Mouse (Mus musculus) natural killer cell, adult 2 months (primary cell): ENCODE measurements at regions not wholly inside any gene's neighbourhood (a gene's known extent, or its start where the extent isn't known, plus 50 kb on each side); places are given as distances from the start of the nearest gene placed in this dataset.

ENCODE experiments used
- DNase-seq, 2 experiments: peaks; one replicate each; pipeline ENCODE4 v3.0.0; 2022; ENCODE audit warnings: low spot score in 2 of 2

DNA sequence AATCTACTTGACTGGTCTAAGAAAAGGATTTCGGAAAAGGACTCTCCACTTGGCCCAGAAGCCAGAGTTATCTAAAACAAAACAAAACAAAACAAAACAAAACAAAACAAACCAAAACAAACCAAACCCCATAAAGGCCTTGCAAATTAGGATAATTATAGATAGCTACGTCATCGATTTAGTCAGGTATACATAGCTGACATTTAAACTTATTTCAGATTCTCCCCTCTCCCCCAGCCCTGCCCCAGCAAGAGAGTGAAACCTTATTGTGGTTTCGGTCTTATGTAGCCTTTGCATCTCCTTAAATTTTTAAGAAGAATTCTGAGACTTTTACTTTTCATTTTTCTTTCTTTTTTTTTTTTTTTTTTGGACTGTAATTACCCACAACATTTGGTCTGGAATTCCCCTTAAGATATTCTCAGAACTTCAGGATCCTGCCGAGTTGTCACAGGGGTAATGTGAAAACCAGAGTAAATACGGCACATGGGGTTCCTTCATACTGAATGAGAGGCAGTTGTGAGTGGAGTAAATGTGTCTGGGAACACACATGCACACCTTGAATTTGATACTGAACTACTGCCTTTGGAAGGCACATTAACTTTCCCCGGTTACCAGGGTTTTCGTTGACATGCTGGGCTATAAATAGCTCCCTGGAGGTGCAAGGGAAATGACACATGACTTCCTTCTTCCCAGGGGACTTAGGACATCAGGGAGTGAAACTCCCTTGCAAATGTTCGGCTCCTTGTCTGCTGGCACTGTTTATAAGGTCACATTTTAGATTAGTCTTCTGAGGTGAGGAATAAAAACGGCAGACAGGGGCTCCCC, 94.8 kb upstream of the Rap1b start:
- DNase-seq = no peak

DNA sequence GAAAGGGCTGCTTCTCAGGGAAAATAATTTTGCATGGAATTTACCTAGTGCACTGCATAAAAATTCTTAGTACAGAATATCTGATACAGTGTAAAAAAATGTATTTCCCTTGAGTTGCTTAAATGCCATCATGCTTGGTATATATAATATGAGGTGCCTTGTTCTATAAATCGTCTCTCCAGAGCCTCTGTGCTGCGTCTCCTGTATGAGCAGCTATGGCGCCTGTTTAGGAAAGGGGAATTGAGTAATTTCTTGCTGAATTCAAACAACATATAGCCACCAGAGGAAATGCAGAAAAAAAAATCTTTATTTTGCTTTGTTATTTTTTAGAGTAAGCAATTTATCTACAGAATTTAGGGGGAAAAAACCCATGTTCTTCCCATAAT, 95.4 kb upstream of the Rap1b start:
- no peak for DNase-seq

DNA sequence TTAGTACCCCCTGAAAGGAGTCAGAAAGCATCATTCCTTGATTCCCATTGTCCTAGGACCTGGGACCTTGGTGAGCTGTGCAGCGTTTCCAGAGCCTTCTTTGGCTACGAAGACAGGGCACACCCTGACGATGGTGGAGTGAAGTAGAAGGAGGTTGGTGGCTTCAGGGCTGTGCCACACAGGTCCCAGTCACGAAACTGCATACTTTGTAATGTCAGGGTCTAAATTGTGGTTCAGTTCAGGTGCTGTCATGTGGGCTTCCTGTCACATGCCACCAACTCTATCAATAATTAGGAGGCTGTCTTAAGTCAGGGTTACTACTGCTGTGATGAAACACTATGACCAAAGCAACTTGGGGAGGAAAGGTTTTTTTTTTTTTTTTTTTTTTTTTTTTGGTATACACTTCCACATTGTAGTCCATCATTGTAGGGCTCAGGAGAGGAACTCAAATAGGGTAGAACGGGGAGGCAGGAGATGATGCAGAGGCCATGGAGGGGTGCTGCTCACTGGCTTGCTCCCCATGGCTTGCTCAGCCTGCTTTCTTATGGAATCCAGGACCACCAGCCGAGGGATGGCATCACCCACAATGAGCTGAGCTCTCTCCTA, 98.0 kb upstream of the Rap1b start:
- DNase-seq = peak in 1 of 2 experiments; percentile 58

DNA sequence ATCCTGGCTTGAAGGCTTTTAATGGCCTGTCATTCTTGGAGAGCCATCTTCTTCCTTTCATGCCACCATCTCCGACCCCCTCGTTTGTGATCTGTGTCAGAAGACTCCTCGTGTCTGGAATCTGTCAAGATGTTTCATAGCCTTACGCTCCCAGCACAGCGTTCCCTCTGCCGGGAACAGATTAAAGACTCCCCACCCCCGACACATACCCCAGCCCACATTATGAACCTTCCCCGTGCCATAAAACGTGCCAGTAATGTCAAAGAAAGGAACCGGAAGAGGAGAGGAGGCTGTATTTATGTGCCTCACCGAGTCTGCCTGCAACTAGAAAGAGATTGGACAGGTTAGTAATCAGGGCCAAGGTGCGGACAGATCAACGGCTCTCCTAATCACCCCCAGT, 101.4 kb upstream of the Rap1b start:
- no peak for DNase-seq

DNA sequence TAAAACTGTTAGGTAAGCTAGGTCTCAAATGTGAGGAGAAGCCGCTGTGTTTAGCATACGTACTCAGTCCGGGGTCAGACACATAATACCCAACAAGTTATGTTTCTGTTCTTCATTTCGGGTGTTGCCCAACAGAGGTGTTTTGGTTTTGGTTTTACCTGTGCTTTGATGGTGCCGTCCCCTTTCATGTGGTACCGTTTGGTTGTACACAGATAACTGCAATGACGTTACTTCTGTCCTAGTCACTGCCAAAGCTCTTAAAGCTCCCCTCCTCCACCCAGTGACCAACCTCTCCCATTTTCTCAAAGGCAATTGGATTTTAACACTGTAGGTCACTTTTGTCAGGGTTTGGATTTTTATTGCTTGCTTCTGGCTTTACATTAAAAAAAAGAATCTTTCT, 102.1 kb upstream of the Rap1b start:
- DNase-seq = peak; percentile 55 to 72

DNA sequence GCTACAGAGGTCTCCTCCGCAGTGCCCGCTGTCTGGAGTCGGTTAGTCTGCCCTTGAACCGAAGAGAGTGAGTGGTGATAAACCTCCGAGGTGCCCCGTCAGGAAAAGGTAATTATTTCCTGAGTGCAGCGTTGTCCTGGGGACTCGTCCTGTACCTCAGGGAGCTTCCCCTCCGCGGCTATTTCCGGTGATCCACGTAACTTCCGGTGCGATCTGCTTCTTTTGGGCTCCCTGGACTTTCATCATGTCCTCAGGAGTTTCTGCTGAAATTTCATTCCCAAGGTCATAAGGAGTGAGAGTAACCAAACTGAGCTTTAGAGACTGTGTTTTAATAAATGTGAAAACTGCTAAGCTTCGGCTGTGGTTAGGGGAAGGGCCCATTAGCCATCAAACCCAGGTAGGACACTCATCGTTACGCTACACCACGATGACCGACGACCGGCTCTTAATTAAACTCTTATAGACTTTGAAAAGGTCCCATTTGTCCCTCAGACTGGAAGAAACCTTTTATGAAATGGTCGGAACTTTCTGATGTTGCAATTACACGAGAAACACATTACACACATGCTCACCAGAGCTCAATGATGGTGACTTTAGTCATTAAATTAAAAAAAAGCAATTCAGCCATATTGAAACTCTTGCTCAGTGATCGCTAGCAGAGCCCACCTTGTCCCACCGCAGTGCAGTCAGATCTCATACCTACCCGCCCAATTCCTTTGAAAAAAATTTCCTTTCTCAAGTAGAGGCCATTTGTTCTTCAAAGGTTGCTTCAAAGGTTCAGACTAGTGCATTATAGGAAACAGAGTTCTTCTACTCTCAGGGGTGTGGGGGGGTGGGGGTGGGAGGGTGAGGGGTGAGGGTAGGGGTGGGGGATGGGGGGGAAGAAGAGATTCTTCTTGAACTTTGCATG, 106.5 kb upstream of the Rap1b start:
- peak; percentile 24 to 43 for DNase-seq

DNA sequence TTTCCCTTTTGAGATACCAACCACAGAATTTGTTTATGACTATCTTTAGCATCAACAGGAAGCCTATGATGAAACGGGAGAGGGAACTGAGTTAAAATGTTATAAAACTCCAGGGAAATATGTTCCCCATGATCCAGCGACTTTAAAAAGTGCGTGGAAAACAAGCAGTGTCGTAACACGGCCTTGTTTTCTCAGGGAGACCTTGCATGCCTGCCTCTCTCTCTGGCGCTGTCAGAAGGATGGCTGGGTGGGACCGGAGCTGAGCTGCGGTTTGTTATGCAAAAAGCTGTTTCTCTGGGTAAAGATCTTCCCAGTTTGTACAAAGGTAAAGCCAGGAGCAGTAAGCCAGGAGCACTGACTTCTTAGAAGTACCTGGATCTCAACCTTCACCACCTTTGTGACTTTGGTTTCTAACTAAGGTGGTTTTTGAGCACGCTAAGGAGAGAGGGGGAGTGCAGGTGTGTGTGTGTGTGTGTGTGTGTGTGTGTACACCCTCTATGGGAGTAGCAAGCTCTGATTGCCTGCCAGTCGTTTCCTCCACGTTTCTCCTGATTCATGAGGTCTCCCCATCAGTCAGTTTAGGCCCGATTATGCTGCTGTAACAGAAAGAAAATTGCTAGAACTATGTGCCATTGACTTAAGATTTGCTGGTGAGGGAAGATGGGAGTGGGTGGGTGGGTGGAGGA, 107.3 kb upstream of the Rap1b start:
- DNase-seq = peak in 1 of 2 experiments; percentile 67

DNA sequence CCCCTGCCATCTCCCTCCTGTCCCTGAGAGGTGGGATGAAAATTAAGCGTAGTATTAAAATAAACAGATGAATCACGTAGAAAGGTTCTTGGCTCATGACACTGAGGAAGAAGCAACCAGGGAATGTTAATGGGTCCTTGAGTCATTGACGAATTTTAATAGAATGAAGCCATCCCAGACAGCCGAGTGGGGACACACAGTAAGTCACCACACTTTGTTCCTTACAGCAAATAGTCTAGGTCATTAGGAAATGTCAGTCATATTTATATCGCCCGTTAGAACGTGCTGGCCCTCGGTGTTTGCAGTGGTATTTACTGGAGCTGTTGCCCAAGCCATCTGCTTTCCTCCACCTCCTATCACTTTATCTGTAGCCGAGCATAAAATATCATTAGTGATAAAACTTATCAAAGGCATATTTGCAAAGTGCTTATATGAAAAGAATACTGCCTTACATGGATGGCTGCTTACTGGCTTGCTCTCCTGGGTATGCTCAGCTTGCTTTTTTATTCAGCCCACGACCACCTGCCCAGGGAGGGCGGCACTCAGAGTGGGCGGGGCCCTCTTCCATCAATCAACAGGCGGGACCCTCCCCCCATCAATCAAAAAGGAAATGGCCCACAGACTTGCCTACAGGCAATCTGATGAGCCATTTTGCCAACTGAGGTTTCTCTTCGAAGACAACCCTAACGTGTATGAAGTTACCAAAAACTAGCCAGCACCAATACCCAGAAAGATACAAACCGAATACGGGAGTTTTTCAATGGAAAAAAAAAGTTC, 110.5 kb upstream of the Rap1b start:
- no peak for DNase-seq

DNA sequence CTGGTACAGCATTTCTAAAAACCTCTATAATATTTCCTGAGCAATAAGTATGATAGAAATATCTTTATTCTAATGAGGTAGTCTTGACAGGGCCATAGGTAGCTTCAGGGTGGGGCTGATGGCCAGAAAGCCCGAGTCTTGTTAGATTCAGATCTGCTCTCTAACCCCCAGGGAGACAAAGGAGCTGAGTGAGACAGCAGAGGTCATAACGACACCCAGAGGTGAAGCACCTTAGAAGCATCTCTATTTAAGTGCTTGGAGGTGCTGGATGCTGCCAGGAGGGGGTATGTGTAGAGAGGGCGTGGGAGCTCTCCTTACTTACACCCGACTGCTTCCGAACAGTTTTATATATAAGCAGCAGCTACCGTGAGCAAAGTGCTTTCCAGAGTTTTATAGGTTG, 128.9 kb upstream of the Rap1b start:
- no peak for DNase-seq

DNA sequence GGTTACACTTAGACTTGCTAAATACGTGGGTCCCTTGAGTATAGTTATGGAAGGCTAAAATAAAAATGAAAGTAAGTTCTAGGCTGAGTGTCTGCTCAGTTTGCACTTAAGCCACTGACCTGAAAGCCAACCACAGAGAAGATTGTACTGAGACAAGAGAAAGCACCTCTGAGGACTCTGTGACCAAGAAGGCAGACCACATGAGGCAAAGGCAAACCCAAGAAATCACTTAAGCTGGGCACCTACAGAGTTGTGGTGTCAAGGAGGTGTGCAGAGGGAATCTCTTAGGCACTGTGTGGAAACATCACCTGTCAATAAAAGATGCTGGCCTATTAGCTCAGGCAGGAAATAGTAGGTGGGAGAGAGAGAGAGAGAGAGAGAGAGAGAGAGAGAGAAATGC, 129.6 kb upstream of the Rap1b start:
- peak; percentile 38 to 64 for DNase-seq

DNA sequence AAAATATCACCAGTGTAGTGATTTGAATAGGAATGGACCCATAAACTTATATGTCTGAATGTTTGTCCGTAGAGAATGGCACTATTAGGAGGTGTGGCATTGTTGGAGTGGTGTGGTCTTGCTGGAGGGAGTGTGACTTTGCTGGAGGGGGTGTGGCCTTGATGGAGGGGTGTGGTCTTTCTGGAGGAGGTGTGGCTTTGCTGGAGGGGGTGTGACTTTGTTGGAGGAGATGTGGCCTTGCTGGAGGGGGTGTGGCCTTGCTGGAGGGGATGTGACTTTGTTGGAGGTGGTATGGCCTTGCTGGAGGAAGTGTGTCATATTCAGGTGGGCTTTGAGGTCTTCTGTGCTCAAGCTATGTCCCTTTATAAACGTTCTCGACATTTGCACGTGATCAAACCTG, 133.3 kb upstream of the Rap1b start:
- DNase-seq = no peak

DNA sequence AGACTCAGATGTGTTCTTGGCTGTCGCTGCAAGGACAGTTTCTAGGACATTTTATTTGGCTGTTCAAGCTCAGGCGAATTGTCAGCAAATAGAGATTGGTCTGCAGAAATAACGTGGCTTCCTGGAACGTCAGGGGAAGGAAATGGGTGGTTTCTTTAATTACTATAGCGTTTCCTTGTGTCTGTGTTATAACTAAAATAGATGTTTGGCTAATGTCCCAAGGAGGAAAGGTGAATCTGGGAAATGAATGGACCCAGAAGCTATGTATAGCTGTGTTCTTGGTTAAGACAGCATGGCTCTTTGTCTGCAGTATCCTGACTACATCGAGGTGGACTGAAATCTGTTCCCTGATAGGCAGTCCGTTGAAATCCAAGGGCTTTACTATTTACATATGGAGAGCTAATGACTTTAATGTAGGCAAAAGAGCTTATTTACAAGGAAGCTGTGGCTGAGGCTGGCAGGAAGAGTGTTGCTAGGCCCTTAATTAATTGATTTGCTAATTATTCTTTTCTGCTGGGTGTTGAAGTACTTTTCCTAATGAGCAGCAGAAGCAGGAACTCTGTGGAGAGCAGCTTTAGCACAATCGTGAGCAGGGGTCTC, 136.9 kb upstream of the Rap1b start:
- peak; percentile 26 to 31 for DNase-seq

DNA sequence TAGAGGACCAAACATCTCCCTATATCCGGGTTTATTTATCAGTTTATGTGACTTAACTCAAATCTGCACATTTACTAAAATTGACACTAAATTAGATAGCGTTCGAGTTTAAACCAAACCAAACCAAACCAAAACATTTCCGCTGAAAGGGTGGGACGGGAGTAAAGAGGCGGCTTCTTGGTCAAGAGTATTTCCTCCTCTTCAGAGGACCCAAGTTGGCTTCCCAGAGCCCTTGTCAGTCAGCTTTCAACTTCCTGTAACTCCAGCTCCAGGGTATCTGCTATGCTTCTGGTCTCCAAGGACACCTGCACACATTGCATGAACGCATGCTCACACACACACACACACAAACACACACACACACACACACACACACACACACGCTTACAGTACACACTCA, 137.4 kb upstream of the Rap1b start:
- no peak for DNase-seq

DNA sequence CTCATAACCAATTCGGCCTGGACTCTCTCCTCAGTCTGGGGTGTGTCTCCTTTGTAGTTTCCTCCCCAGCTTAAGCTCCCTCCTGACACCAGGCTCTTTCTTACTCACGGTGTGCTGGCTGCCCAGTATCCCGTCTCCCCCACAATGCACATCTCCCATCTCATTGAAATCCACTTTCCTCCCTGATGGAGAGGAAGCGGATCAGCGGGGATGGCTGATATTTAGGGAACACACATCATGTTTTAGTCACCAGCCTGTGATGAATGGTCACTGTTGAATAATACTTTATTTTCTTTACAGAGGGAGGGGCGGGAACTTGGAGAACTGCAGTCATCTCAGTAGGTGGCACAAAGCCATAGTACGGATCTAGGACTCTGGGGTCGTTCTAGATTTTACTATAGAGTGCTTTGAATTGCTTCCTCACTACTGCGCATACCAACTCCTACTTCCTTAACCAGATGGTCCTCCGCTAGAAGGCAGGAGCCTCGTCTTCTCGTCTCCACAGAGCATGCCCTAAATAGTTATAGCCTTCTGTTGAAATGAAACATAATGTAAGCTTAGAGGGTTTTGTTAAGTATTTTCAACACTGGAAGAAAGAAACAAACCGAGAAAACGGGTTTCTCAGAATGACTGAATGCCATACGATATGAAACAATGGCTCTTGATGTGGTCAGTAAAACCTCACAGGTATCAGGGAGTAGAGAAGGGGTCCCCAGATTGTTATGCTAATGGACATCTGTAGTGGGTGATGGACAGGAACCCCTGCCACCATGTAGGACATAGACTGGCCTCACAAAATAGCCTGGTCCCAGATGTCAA, 139.2 kb upstream of the Rap1b start:
- DNase-seq = no peak

DNA sequence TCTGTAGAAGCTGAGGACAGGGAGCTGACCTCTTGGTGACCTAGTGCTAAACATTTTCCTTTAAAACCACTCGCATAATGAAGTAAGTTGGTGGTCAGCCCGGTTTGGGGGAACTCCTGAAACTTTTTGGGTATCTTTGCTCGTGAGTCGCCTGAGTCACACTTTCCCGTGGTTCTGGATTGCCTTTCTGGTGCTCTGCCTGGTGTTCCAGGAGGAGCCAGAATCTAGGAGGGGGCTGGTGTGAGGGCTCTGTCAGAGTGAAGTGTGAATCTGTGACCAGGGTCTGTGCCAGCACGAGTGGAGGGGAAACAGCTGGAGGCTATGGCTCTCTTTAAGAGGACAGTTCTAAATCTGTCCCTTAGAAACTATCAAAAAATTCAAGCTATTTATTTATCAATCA, 141.8 kb upstream of the Rap1b start:
- DNase-seq = no peak

DNA sequence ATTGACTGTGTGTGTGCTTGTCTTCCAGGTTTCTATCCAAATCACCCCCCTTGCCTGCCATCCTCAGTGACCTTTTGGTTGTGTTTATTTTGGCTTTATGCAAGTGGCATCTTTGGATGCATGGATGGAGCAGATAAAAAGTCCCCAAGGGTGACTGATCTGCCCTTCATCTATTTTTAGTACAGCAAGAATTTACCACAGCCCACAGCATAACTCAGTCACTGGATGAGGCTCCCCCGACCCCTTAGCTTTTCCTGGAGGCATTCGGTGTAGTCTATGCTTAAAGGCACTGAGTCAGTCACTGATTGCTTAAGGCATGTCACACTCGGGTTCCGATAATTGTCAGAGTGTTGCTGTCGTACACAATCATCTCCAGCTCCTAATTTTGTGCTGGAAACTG, 142.2 kb upstream of the Rap1b start:
- DNase-seq = no peak

DNA sequence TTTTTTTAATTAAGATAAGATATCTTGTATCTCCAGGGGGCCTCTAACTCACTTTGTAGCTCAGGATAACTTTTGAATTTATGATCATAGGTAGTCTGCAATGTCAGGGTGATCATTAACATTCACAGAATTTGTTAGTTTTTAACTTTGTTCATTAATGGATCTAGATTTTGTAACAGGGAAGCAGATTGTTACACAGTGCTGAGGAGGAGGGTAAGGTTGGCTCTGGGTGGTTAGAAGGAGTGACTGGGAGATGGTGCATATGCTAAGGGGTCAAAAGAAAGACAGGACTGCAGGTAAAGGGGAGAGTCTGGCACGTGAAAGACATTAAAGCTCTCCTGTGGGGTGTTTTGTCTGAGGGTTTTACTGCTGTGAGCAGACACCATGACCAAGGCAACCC, 145.3 kb upstream of the Rap1b start:
- no peak for DNase-seq

DNA sequence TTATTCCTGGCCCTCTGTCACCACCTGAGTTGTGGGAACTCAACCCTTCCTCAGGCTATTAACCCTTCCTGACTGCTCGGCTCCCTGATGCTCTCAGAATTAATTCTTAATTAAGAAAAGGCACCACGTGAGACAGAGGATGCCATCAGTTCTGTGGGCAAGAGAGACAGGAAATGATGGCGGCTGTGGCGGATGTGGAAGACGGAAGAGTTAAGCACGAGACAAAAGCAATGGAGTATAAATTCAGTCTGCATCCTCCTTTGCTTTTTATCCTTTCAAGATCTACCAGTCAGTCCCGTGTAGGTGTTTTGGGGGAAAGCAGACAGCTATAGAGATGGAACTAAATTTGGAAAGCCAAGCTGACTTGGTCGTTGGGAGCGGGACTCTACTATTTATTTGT, 146.5 kb upstream of the Rap1b start:
- DNase-seq = peak in 1 of 2 experiments; percentile 18

DNA sequence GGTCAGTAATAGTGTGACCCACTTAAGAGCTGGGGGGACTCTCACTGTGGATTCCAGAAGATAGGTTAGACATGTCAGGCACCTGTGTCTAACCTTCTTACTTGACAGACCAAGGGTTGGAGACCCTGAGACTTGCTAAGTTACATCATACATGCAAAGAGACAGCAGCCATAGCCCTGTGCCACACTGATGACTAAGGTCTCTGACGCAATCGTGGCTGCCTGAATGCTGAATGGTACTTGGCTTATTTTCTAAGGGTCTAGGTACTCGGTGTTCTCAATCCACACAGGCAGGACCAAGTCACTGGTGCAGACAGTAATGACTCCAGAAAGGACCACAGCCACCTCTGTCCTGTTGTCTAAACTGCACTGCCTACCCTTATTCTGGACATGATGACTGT, 147.8 kb upstream of the Mdm1 start:
- no peak for DNase-seq

DNA sequence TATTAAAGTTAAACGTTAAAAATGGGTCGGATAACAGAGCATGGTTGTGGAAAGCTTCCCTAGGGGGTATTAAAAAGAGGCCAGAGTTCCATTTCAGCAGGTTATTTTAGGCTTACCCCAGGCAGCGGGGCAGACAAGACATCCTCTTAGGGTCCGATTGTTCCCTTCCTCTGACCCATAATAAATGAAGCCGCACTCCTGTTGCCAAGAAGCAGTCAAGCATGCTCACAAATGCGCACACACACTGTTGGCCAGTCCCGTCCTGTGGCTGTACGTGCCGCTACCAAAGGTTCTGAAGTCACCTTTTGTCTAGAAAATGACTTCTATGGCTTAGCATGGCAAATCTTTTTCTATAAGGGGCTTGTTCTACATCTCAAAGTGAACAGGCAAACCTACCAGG, 146.8 kb upstream of the Mdm1 start:
- DNase-seq = no peak
